Mouse (Mus musculus) stomach, embryonic 15.5 days (tissue): ENCODE data around the gene Adam33. TPM values are rescaled to one million over a fixed set of nuclear protein-coding genes. Genes with fewer than 3 reads are reported as not detected.
"Not testable (repeated sequence)": the region's sequence is repeated elsewhere in the genome, so short reads cannot be mapped to it uniquely, and the experiment has no call there.

Source experiments
- ATAC-seq: fragments of 200-750 bp; cut with Nextera tagmentation; 2 replicates; pipeline ENCODE4 v1.8.0; 2017; ENCODE audit warnings: low read depth, moderate number of reproducible peaks, moderate TSS enrichment; ENCODE audit not compliant: insufficient read depth, low FRiP score
- H3K27ac ChIP-seq: fragments of 300-500 bp; sonication (generic); 2 replicates; pipeline ENCODE4 v1.5.1; 2015; ENCODE audit warnings: mild to moderate bottlenecking, inconsistent platforms
- H3K27me3 ChIP-seq: fragments of 300-500 bp; sonication (generic); replicated peaks from 2 replicates; pipeline ENCODE4 v1.6.1; 2015; ENCODE audit warnings: inconsistent platforms
- H3K36me3 ChIP-seq: fragments of 300-500 bp; sonication (generic); 2 replicates; pipeline ENCODE4 v1.6.1; 2015; ENCODE audit warnings: inconsistent platforms
- H3K4me1 ChIP-seq: fragments of 300-500 bp; sonication (generic); 2 replicates; pipeline ENCODE4 v1.6.1; 2015; ENCODE audit warnings: inconsistent platforms
- H3K4me2 ChIP-seq: fragments of 300-500 bp; sonication (generic); 2 replicates; pipeline ENCODE4 v1.6.1; 2015; ENCODE audit warnings: mild to moderate bottlenecking, inconsistent platforms
- H3K4me3 ChIP-seq: fragments of 300-500 bp; sonication (generic); replicated peaks from 2 replicates; pipeline ENCODE4 v1.5.1; 2015; ENCODE audit warnings: inconsistent platforms
- H3K9ac ChIP-seq: fragments of 300-500 bp; sonication (generic); 2 replicates; pipeline ENCODE4 v1.6.1; 2015; ENCODE audit warnings: inconsistent platforms
- H3K9me3 ChIP-seq: fragments of 300-500 bp; sonication (generic); 2 replicates; pipeline ENCODE4 v1.6.1; 2016; ENCODE audit warnings: inconsistent platforms
- WGBS: fragments of 180-500 bp; shearing (Covaris S2); methylation state at CpG from one replicate; pipeline ENCODE4 v1.1.7; 2015; 5-methylcytosine and 5-hydroxymethylcytosine counted together
- polyA plus RNA-seq: library from polyadenylated mRNA; unstranded; fragments of >200 nt; fragmentation: Nextera tagmentation; extraction: Ambion mirVana; gene quantifications from 2 replicates; pipeline ENCODE4 v1.2.1, GENCODE M21; 2015

The Adam33 gene
- 7.4 and 8.0 TPM in 2 replicates for polyA plus RNA-seq

GRCm38 (mm10) chr2:131063404-131063864, at the start of gene Adam33:
TSS of gene Adam33 (minus strand) at chr2:131063814.
- H3K9ac ChIP-seq = no peak within 1 kb of the TSS
- 3% methylated on average over 25 of the region's 27 CpGs for WGBS
- peak within 1 kb of the TSS; percentile 68 for H3K4me2 ChIP-seq
- ATAC-seq = peak; percentile 55; the same call in 1 of the 2 replicates
- H3K36me3 ChIP-seq = no peaks in the 10 kb centered on the region
- peaks cover 15% of the 10 kb centered on the region for H3K4me1 ChIP-seq
- H3K9me3 ChIP-seq = no peaks in the 10 kb centered on the region
- H3K4me3 ChIP-seq = peak within 1 kb of the TSS; percentile 29
- peaks cover 23% of the 10 kb centered on the region; the same call in 1 of the 2 replicates for H3K27me3 ChIP-seq
- no peak within 1 kb of the TSS for H3K27ac ChIP-seq

DNA sequence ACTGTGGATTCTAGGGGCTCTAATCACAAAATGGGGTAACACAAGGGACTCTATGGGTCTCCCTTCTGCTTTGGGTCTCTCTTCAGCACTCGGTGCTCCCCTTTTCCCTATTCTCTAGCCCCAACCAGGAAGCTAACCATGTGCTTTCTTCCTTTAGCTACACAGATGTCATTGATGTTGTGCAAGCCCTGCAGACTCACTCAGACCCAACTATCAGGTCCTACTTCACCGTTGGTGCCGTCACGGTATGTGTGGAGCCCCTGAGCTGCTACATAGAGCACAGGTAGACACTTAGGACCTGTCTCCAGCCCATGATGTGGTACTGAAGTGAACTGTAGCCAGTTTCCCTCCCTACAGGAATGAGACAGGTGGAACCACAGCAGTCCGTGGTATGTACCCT, 42.4 kb upstream of the Adam33 start:
- Histone ChIP-seq H3K9me3 (no peaks in the 10 kb centered on the region), H3K9ac (no peak overlapping the region), H3K4me3 (no peak overlapping the region), H3K27ac (no peak overlapping the region), H3K4me1 (no peaks in the 10 kb centered on the region), H3K4me2 (no peak overlapping the region), H3K27me3 (no peaks in the 10 kb centered on the region), H3K36me3 (no peaks in the 10 kb centered on the region)
- WGBS = 83% methylated on average over 5 of the region's 5 CpGs
- no peak for ATAC-seq

- H3K4me2 ChIP-seq, H3K9me3 ChIP-seq, ATAC-seq, H3K4me1 ChIP-seq, H3K36me3 ChIP-seq, H3K4me3 ChIP-seq, H3K27me3 ChIP-seq, H3K9ac ChIP-seq, H3K27ac ChIP-seq: not testable (repeated sequence)
- 75% methylated on average over 4 of the region's 4 CpGs for WGBS
Measured at GRCm38 (mm10) chr2:131105061-131105460, 41.4 kb upstream of the Adam33 start.

GRCm38 (mm10) chr2:131104021-131104420, 40.4 kb upstream of the Adam33 start:
- no peak overlapping the region for H3K4me2 ChIP-seq
- H3K27me3 ChIP-seq = no peaks in the 10 kb centered on the region
- H3K9ac ChIP-seq = no peak overlapping the region
- no peaks in the 10 kb centered on the region for H3K9me3 ChIP-seq
- no peaks in the 10 kb centered on the region for H3K4me1 ChIP-seq
- 83% methylated on average over 4 of the region's 4 CpGs for WGBS
- H3K27ac ChIP-seq = no peak overlapping the region
- no peak overlapping the region for H3K4me3 ChIP-seq
- H3K36me3 ChIP-seq = no peaks in the 10 kb centered on the region
- no peak for ATAC-seq

DNA sequence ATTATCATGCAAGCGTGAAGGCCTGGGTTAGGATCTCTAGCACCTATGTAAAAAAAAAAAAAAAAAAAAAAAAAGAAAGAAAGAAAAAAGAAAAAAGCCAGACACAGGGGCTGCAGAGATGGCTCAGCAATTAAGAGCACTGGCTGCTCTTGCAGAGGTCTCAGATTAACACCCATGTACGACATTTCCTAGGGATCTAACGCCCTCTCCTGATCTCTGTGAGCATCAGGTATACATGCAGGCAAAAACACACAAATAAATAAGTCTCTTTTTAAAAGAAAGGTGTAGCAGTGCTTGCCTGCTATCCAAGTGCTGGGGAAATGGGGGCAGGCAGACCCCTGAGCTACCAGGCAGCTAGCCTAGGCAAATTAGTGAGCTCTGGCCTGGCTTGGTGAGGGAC, 37.9 kb upstream of the Adam33 start:
- Histone ChIP-seq H3K36me3 (no peaks in the 10 kb centered on the region), H3K4me2 (no peak overlapping the region), H3K27ac (no peak overlapping the region), H3K9ac (no peak overlapping the region), H3K27me3 (no peaks in the 10 kb centered on the region), H3K9me3 (no peaks in the 10 kb centered on the region), H3K4me1 (no peaks in the 10 kb centered on the region), H3K4me3 (no peak overlapping the region)
- no peak for ATAC-seq
- 53% methylated on average over 3 of the region's 3 CpGs for WGBS

GRCm38 (mm10) chr2:131097087-131097486, 33.5 kb upstream of the Adam33 start:
- Histone ChIP-seq H3K9ac (no peak overlapping the region), H3K4me2 (peak overlapping the region; percentile 33; the same call in 1 of the 2 replicates)
- ATAC-seq = no peak

GRCm38 (mm10) chr2:131096101-131096795, 32.6 kb upstream of the Adam33 start:
- peak; percentile 90 for ATAC-seq
- Histone ChIP-seq H3K4me2 (peak overlapping the region; percentile 33; the same call in 1 of the 2 replicates), H3K27me3 (no peaks in the 10 kb centered on the region), H3K27ac (peak overlapping the region; percentile 87), H3K36me3 (no peaks in the 10 kb centered on the region), H3K9me3 (no peaks in the 10 kb centered on the region), H3K9ac (no peak overlapping the region), H3K4me3 (no peak overlapping the region), H3K4me1 (no peaks in the 10 kb centered on the region)
- WGBS = 8% methylated on average over 9 of the region's 9 CpGs

More at GRCm38 (mm10) chr2:131097087-131097486, 33.5 kb upstream of the Adam33 start:
- Histone ChIP-seq H3K27me3 (no peaks in the 10 kb centered on the region), H3K4me3 (no peak overlapping the region), H3K27ac (peak overlapping the region; percentile 87; the same call in 1 of the 2 replicates), H3K4me1 (no peaks in the 10 kb centered on the region), H3K9me3 (no peaks in the 10 kb centered on the region), H3K36me3 (no peaks in the 10 kb centered on the region)
- 64% methylated on average over 4 of the region's 4 CpGs for WGBS

DNA sequence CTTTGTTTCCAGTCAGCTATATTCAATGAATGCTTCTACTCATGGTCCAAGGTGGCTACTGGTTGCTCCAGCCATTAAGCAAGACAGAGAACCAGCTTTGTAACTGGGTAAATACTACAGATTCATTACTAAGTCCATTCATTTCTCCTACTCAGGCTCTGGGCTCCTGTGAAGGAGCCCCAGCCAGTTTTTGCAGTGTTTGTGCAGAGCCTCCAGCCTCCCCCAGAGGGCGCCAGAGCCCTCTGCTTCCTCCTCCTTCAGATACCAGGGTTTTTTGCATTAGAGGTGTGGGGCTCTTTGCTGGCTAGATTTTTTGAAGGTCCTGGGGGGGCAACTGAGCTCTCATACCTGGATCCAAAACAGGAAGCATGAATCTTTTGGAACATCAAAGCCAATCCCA, 31.2 kb upstream of the Adam33 start:
- ATAC-seq = no peak
- Histone ChIP-seq H3K4me2 (no peak overlapping the region), H3K36me3 (no peaks in the 10 kb centered on the region), H3K9me3 (no peaks in the 10 kb centered on the region), H3K4me1 (no peaks in the 10 kb centered on the region), H3K9ac (no peak overlapping the region), H3K27ac (no peak overlapping the region), H3K4me3 (no peak overlapping the region), H3K27me3 (no peaks in the 10 kb centered on the region)
- 5% methylated on average over 1 of the region's 1 CpGs for WGBS

DNA sequence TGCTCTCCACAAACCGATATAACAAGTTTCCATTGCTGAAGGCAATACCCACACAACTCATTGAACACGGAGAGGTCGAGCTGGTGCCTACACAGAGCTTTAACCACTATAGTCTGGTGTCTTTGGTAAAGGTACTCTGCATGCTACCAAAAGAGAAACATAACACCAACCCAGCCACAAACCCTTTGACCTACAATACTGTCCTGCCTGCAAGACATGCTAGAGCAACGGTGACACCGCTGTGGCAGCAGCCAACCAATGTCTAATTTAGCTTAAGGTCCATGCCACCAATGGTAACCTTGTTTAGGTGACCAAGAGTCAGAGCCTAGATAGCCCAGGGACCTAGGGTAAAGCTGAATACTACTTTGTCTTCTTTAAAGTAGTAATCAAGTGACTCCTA, 30.0 kb upstream of the Adam33 start:
- no peak for ATAC-seq
- no peak overlapping the region for H3K4me2 ChIP-seq
- no peaks in the 10 kb centered on the region for H3K36me3 ChIP-seq
- no peaks in the 10 kb centered on the region for H3K4me1 ChIP-seq
- H3K27ac ChIP-seq = no peak overlapping the region
- 89% methylated on average over 5 of the region's 5 CpGs for WGBS
- no peak overlapping the region for H3K9ac ChIP-seq
- no peaks in the 10 kb centered on the region for H3K9me3 ChIP-seq
- H3K4me3 ChIP-seq = no peak overlapping the region
- no peaks in the 10 kb centered on the region for H3K27me3 ChIP-seq

- H3K4me3 ChIP-seq = no peak overlapping the region
- H3K27me3 ChIP-seq = no peaks in the 10 kb centered on the region
- 76% methylated on average over 3 of the region's 3 CpGs for WGBS
- no peak overlapping the region for H3K9ac ChIP-seq
- H3K9me3 ChIP-seq = no peaks in the 10 kb centered on the region
- no peaks in the 10 kb centered on the region for H3K4me1 ChIP-seq
- H3K4me2 ChIP-seq = no peak overlapping the region
- H3K36me3 ChIP-seq = no peaks in the 10 kb centered on the region
- no peak overlapping the region for H3K27ac ChIP-seq
- no peak for ATAC-seq
Measured at GRCm38 (mm10) chr2:131090852-131091251, 27.2 kb upstream of the Adam33 start.

DNA sequence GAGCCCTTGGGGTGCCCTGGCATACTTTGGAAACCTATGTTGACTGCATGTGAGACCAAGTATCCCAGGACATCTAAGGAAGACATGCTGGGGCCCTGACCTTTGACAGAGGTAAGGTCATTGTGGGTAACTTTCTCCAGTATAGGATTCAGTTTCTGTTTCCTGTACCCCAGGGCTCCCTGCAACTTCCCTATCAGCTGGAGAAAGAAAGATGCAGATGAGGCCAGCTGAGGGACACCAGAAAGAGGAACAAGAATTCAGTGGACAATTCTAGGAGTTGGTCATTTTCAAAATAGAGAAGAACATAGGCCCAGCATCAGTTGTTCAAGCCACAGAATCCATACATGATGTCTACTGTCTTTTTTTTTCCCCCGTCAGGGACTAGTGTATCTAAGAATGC, 26.0 kb upstream of the Adam33 start:
- 96% methylated on average over 1 of the region's 1 CpGs for WGBS

DNA sequence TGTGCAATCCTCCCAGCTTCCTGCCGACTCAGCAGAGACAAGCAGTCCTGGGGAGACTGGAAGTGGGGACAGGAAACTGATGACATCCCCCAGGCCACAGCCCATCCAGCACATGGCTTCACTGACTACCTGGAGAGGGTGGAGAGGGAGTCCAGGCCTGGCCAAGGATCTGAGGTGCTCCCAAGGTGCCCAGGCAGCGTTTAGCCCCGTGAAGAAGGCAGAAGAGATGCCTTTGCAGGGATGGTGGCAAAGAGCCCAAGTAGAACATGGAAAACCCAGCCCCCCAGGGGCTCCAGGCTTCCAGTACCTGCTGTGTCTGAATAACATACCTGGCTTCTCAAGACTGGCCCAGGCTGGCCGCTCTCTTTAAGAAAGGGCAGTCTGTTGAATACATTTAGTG, 25.0 kb upstream of the Adam33 start:
- Histone ChIP-seq H3K36me3 (no peaks in the 10 kb centered on the region), H3K9me3 (no peaks in the 10 kb centered on the region), H3K4me2 (no peak overlapping the region), H3K4me3 (no peak overlapping the region), H3K9ac (no peak overlapping the region), H3K27ac (no peak overlapping the region), H3K27me3 (no peaks in the 10 kb centered on the region), H3K4me1 (no peaks in the 10 kb centered on the region)
- ATAC-seq = no peak
- 77% methylated on average over 4 of the region's 4 CpGs for WGBS

More for the DNA sequence above, 26.0 kb upstream of the Adam33 start:
- Histone ChIP-seq H3K36me3 (no peaks in the 10 kb centered on the region), H3K27me3 (no peaks in the 10 kb centered on the region), H3K4me1 (no peaks in the 10 kb centered on the region), H3K4me3 (no peak overlapping the region), H3K27ac (no peak overlapping the region), H3K9ac (no peak overlapping the region), H3K4me2 (no peak overlapping the region), H3K9me3 (no peaks in the 10 kb centered on the region)
- no peak for ATAC-seq
